Mouse (Mus musculus): ENCODE data around the gene Kif18b. TPM values are rescaled to one million over a fixed set of nuclear protein-coding genes. Genes with fewer than 3 reads are reported as not detected.

The Kif18b gene
- polyA plus RNA-seq, 1 experiment from 2014 or later, result 4.7 TPM

GRCm38 (mm10) chr11:102890096-102890495 lies 34.8 kb downstream of the Kif18b start:
- no peak overlapping the region for H3K27ac ChIP-seq (replicated peaks in 1 of 2; ENCODE audit: control insufficient read depth in 1 of 2, insufficient read depth in 1 of 2, low read depth in 2 of 2, low read length in 2 of 2)
- no peaks in the 10 kb centered on the region for H3K36me3 ChIP-seq (ENCODE audit: control insufficient read depth, insufficient read depth, low read length)
- H3K9me3 ChIP-seq (ENCODE audit: control insufficient read depth, low read length), result no peaks in the 10 kb centered on the region
- H3K27me3 ChIP-seq (ENCODE audit: control insufficient read depth, insufficient read depth, low read length), result peaks cover 17% of the 10 kb centered on the region
- H3K4me2 ChIP-seq (ENCODE audit: low read length), result no peak overlapping the region
- H3K4me3 ChIP-seq (ENCODE audit: control insufficient read depth in 1 of 2, insufficient read depth in 1 of 2, low read depth in 1 of 2, low read length in 2 of 2), result no peak overlapping the region
- 69% methylated on average over 5 of the region's 5 CpGs for WGBS
- H3K4me1 ChIP-seq (ENCODE audit: control insufficient read depth in 2 of 2, insufficient read depth in 2 of 2, low read length in 2 of 2), result peaks cover 9 to 11% of the 10 kb centered on the region in 2 experiments
- no peak for ATAC-seq (ENCODE audit: insufficient number of reproducible peaks, insufficient read depth, low FRiP score, low read depth)
- H3K9ac ChIP-seq (ENCODE audit: low read length), result no peak overlapping the region

GRCm38 (mm10) chr11:102888135-102888534 lies 36.8 kb downstream of the Kif18b start:
- Histone ChIP-seq H3K4me2 (ENCODE audit: low read length) (no peak overlapping the region), H3K27ac (replicated peaks in 1 of 2; ENCODE audit: control insufficient read depth in 1 of 2, insufficient read depth in 1 of 2, low read depth in 2 of 2, low read length in 2 of 2) (no peak overlapping the region), H3K4me3 (ENCODE audit: control insufficient read depth in 1 of 2, insufficient read depth in 1 of 2, low read depth in 1 of 2, low read length in 2 of 2) (no peak overlapping the region), H3K9me3 (ENCODE audit: control insufficient read depth, low read length) (no peaks in the 10 kb centered on the region), H3K36me3 (ENCODE audit: control insufficient read depth, insufficient read depth, low read length) (no peaks in the 10 kb centered on the region), H3K27me3 (ENCODE audit: control insufficient read depth, insufficient read depth, low read length) (peaks cover 10% of the 10 kb centered on the region; the same call in 1 of the 2 replicates), H3K4me1 (ENCODE audit: control insufficient read depth in 2 of 2, insufficient read depth in 2 of 2, low read length in 2 of 2) (peaks cover 16% of the 10 kb centered on the region in 2 experiments), H3K9ac (ENCODE audit: low read length) (no peak overlapping the region)
- WGBS, result 66% methylated on average over 3 of the region's 3 CpGs
- no peak for ATAC-seq (ENCODE audit: insufficient number of reproducible peaks, insufficient read depth, low FRiP score, low read depth)

DNA sequence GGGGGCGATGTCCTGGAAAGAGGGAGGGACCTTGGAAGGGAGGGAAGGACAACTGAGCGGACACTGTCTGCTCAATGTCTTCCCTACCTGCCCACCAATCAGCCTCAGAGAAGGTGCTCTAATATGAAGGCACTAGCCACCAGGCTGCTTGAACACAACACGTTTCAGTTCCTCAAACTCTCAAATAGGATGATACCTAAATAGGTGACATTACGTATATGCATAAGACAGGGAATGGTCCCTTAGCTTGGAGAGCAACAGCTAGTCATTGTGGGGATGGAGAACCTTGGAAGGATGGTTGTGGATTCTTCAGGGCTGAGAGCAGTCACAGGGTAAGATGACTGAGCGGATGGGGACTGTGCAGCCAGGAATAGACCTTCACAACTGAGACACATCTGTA lies 37.5 kb downstream of the Kif18b start:
- Histone ChIP-seq H3K27me3 (ENCODE audit: control insufficient read depth, insufficient read depth, low read length) (peaks cover 6% of the 10 kb centered on the region; the same call in 1 of the 2 replicates), H3K4me1 (ENCODE audit: control insufficient read depth in 2 of 2, insufficient read depth in 2 of 2, low read length in 2 of 2) (peaks cover 13 to 15% of the 10 kb centered on the region in 2 experiments), H3K9me3 (ENCODE audit: control insufficient read depth, low read length) (no peaks in the 10 kb centered on the region), H3K9ac (ENCODE audit: low read length) (no peak overlapping the region), H3K27ac (replicated peaks in 1 of 2; ENCODE audit: control insufficient read depth in 1 of 2, insufficient read depth in 1 of 2, low read depth in 2 of 2, low read length in 2 of 2) (no peak overlapping the region), H3K4me2 (ENCODE audit: low read length) (no peak overlapping the region), H3K36me3 (ENCODE audit: control insufficient read depth, insufficient read depth, low read length) (no peaks in the 10 kb centered on the region), H3K4me3 (ENCODE audit: control insufficient read depth in 1 of 2, insufficient read depth in 1 of 2, low read depth in 1 of 2, low read length in 2 of 2) (no peak overlapping the region)
- ATAC-seq (ENCODE audit: insufficient number of reproducible peaks, insufficient read depth, low FRiP score, low read depth), result no peak
- WGBS, result 80% methylated on average over 5 of the region's 5 CpGs

DNA sequence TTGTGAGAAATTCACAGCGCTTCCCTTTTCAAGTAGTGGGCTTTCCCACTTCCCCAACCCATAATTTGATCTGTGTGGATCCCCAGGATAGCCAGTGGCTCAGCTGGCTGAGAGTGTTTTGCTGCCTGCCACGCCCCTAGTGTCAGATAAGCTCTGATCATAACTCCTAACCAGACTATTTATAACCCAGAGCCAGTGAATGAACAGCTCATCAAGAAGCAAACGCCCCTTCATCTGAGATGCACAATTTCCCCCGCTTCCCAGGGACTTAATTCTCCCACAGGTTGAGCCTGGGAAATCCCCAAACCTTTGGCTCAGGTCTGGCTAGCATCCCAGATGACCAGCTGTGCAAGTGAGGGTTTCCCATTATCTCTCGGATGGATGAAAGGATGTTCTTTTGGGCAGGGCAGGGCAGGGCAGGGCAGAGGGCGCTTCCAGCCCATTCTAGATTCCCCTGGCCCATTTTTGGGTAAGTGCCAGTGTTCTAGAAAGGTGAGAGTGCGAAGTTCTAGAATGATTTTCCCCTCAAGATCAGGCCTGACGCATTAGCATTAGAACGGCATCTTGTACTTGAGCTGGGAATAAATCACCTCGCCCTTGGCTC lies 40.2 kb downstream of the Kif18b start, which contains the start of gene Fam187a:
Gene Fam187a, plus strand, starts transcription at position 554 of the 604 bp plus-strand sequence.
- ATAC-seq (ENCODE audit: insufficient number of reproducible peaks, insufficient read depth, low FRiP score, low read depth), result no peak
- Histone ChIP-seq H3K27ac (replicated peaks in 1 of 2; ENCODE audit: control insufficient read depth in 1 of 2, insufficient read depth in 1 of 2, low read depth in 2 of 2, low read length in 2 of 2) (peak within 1 kb of the TSS in 1 of 2 experiments; percentile 43; a peak in 2 of 4 replicates), H3K36me3 (ENCODE audit: control insufficient read depth, insufficient read depth, low read length) (no peaks in the 10 kb centered on the region), H3K9ac (ENCODE audit: low read length) (0 out of 2 replicates have a peak within 1 kb of the TSS, but pooled peaks have one; percentile 1), H3K27me3 (ENCODE audit: control insufficient read depth, insufficient read depth, low read length) (peaks cover 4% of the 10 kb centered on the region; the same call in 1 of the 2 replicates), H3K4me3 (ENCODE audit: control insufficient read depth in 1 of 2, insufficient read depth in 1 of 2, low read depth in 1 of 2, low read length in 2 of 2) (no peak within 1 kb of the TSS), H3K9me3 (ENCODE audit: control insufficient read depth, low read length) (no peaks in the 10 kb centered on the region), H3K4me2 (ENCODE audit: low read length) (peak within 1 kb of the TSS; percentile 31; the same call in 1 of the 2 replicates), H3K4me1 (ENCODE audit: control insufficient read depth in 2 of 2, insufficient read depth in 2 of 2, low read length in 2 of 2) (peaks cover 16 to 26% of the 10 kb centered on the region in 2 experiments)
- WGBS, result 47% methylated on average over 10 of the region's 10 CpGs

DNA sequence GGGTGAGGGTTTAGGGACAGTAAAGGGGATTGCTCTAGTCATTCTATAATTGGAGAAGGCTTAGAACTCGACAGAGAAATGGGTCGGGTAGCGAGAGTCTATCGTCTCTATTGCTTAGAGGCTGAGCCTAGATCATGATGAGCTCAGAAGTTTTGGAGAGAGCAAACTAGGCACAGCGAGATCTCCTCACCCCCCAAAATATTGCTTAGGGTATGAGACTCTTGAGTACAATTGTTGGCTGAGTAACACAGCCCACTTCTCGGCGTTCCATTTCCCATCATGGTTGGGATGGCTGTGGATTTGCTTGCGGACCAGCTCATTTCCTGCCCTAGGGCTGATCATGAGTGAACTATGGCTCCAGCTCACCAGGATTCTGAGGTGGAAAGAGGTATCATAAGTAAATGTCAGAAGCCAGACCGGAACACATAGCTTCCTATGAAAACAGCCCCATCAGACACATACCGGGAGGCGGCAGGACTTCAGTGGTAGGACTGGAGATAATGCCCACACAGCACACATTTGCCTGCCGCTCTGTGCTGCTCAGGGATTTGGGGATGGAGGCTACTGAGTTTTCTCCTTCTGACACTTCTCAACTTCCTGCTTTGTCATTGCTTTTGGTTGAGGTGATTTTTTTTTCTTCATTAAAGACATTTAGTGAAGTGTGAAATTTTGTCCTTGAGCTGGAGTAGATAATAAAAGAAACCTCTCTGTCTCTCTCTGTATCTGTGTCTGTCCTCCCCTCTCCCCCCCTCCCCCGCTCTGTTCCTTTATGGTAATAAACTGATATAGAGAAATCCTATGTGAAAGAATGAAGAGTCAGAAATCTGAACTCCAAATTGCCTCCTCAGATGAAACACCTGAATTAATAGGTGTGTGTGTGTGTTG lies 43.4 kb downstream of the Kif18b start:
- H3K27ac ChIP-seq (replicated peaks in 1 of 2; ENCODE audit: control insufficient read depth in 1 of 2, insufficient read depth in 1 of 2, low read depth in 2 of 2, low read length in 2 of 2), result peak overlapping the region in 1 of 2 experiments; percentile 81; a peak in 1 of 4 replicates
- ATAC-seq (ENCODE audit: insufficient number of reproducible peaks, insufficient read depth, low FRiP score, low read depth), result no peak

GRCm38 (mm10) chr11:102880585-102881313 lies 44.2 kb downstream of the Kif18b start, which contains the start of the genes Eftud2 and Ccdc103:
Gene Eftud2 (minus strand): TSS chr11:102880985.
Gene Ccdc103 (plus strand): TSS chr11:102881204.
- Histone ChIP-seq H3K4me2 (ENCODE audit: low read length) (peak within 1 kb of the TSS; percentile 90), H3K4me1 (ENCODE audit: control insufficient read depth in 2 of 2, insufficient read depth in 2 of 2, low read length in 2 of 2) (peaks cover 16 to 32% of the 10 kb centered on the region in 2 experiments), H3K27ac (replicated peaks in 1 of 2; ENCODE audit: control insufficient read depth in 1 of 2, insufficient read depth in 1 of 2, low read depth in 2 of 2, low read length in 2 of 2) (peak within 1 kb of the TSS; percentile 81 to 90), H3K27me3 (ENCODE audit: control insufficient read depth, insufficient read depth, low read length) (peaks cover 4% of the 10 kb centered on the region; the same call in 1 of the 2 replicates), H3K9me3 (ENCODE audit: control insufficient read depth, low read length) (no peaks in the 10 kb centered on the region), H3K9ac (ENCODE audit: low read length) (peak within 1 kb of the TSS; percentile 89), H3K36me3 (ENCODE audit: control insufficient read depth, insufficient read depth, low read length) (peaks cover 20% of the 10 kb centered on the region), H3K4me3 (ENCODE audit: control insufficient read depth in 1 of 2, insufficient read depth in 1 of 2, low read depth in 1 of 2, low read length in 2 of 2) (peak within 1 kb of the TSS; percentile 77 to 82)
- peak; percentile 73 for ATAC-seq (ENCODE audit: insufficient number of reproducible peaks, insufficient read depth, low FRiP score, low read depth)
- under 1% methylated on average over 62 of the region's 62 CpGs for WGBS

More for the DNA sequence above, 43.4 kb downstream of the Kif18b start:
- 12% methylated on average over 13 of the region's 13 CpGs for WGBS
- peaks cover 16 to 32% of the 10 kb centered on the region in 2 experiments for H3K4me1 ChIP-seq (ENCODE audit: control insufficient read depth in 2 of 2, insufficient read depth in 2 of 2, low read length in 2 of 2)
- peak overlapping the region; percentile 89 for H3K9ac ChIP-seq (ENCODE audit: low read length)
- peak overlapping the region; percentile 90 for H3K4me2 ChIP-seq (ENCODE audit: low read length)
- peak overlapping the region; percentile 77 to 82 for H3K4me3 ChIP-seq (ENCODE audit: control insufficient read depth in 1 of 2, insufficient read depth in 1 of 2, low read depth in 1 of 2, low read length in 2 of 2)
- H3K27me3 ChIP-seq (ENCODE audit: control insufficient read depth, insufficient read depth, low read length), result peaks cover 4% of the 10 kb centered on the region; the same call in 1 of the 2 replicates
- peaks cover 12% of the 10 kb centered on the region for H3K36me3 ChIP-seq (ENCODE audit: control insufficient read depth, insufficient read depth, low read length)
- no peaks in the 10 kb centered on the region for H3K9me3 ChIP-seq (ENCODE audit: control insufficient read depth, low read length)

DNA sequence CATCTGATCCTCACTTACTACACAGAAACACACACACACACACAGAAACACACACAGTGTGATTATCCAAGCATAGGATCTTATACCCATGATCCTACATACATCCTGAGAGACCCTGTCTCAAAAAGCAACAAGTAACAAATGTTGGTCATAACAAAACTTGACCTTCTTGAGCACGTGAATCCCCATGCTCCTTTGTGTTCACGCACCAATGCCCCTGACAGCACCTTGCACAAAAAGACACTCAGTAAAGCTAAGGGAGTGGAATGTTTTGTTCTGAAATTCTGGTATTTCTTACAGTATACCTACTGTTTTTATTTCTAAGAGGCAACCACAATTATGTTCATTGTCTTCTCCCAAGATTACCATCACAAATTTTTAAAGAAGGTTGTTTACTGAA lies 45.4 kb downstream of the Kif18b start:
- WGBS, result 81% methylated on average over 2 of the region's 2 CpGs
- Histone ChIP-seq H3K4me2 (ENCODE audit: low read length) (peak overlapping the region; percentile 90; the same call in 1 of the 2 replicates), H3K4me1 (ENCODE audit: control insufficient read depth in 2 of 2, insufficient read depth in 2 of 2, low read length in 2 of 2) (peaks cover 6 to 23% of the 10 kb centered on the region in 2 experiments), H3K9ac (ENCODE audit: low read length) (peak overlapping the region; percentile 89), H3K27ac (replicated peaks in 1 of 2; ENCODE audit: control insufficient read depth in 1 of 2, insufficient read depth in 1 of 2, low read depth in 2 of 2, low read length in 2 of 2) (no peak overlapping the region), H3K4me3 (ENCODE audit: control insufficient read depth in 1 of 2, insufficient read depth in 1 of 2, low read depth in 1 of 2, low read length in 2 of 2) (no peak overlapping the region), H3K9me3 (ENCODE audit: control insufficient read depth, low read length) (no peaks in the 10 kb centered on the region), H3K36me3 (ENCODE audit: control insufficient read depth, insufficient read depth, low read length) (peaks cover 32% of the 10 kb centered on the region), H3K27me3 (ENCODE audit: control insufficient read depth, insufficient read depth, low read length) (peaks cover 4% of the 10 kb centered on the region; the same call in 1 of the 2 replicates)
- ATAC-seq (ENCODE audit: insufficient number of reproducible peaks, insufficient read depth, low FRiP score, low read depth), result no peak

Measured in heart, embryonic 14.5 days (tissue).